Mouse (Mus musculus) limb, embryonic 10.5 days (tissue): ENCODE data around the gene Gabrb1. TPM values are rescaled to one million over a fixed set of nuclear protein-coding genes. Genes with fewer than 3 reads are reported as not detected.

ENCODE experiments used
- DNase-seq: peaks from one replicate; pipeline ENCODE4 v3.0.0-alpha.2; 2017; ENCODE audit warnings: low spot score
- H3K27ac ChIP-seq: fragments of 300-500 bp; sonication (generic); 2 replicates; pipeline ENCODE4 v1.5.1; 2016; ENCODE audit warnings: mild to moderate bottlenecking
- H3K27me3 ChIP-seq: fragments of 300-500 bp; sonication (generic); 2 replicates; pipeline ENCODE4 v1.6.1; 2016; ENCODE audit warnings: low read depth, mild to moderate bottlenecking; ENCODE audit not compliant: poor library complexity, severe bottlenecking
- H3K36me3 ChIP-seq: fragments of 300-500 bp; sonication (generic); 2 replicates; pipeline ENCODE4 v1.6.1; 2016; ENCODE audit warnings: mild to moderate bottlenecking, moderate library complexity
- H3K4me1 ChIP-seq: fragments of 300-500 bp; sonication (generic); 2 replicates; pipeline ENCODE4 v1.6.1; 2016
- H3K4me3 ChIP-seq: fragments of 300-500 bp; sonication (generic); 2 replicates; pipeline ENCODE4 v1.5.1; 2016; ENCODE audit warnings: mild to moderate bottlenecking, moderate library complexity
- H3K9me3 ChIP-seq: fragments of 300-500 bp; sonication (generic); replicated peaks from 2 replicates; pipeline ENCODE4 v1.6.1; 2016; ENCODE audit warnings: mild to moderate bottlenecking
- WGBS: fragments of 180-500 bp; shearing (Covaris S2); methylation state at CpG from one replicate; pipeline ENCODE4 v1.1.7; 2016; 5-methylcytosine and 5-hydroxymethylcytosine counted together
- polyA plus RNA-seq: library from polyadenylated mRNA; unstranded; fragments of >200 nt; fragmentation: Nextera tagmentation; extraction: Ambion mirVana; gene quantifications from 2 replicates; pipeline ENCODE4 v1.2.1, GENCODE M21; 2016

The Gabrb1 gene
- polyA plus RNA-seq, 1 experiment from 2014 or later = 0.01 TPM

GRCm38 (mm10) chr5:71914028-71914427 lies 256.1 kb downstream of the Gabrb1 start:
- Histone ChIP-seq H3K4me1 (no peaks in the 10 kb centered on the region), H3K27ac (no peak overlapping the region), H3K4me3 (no peak overlapping the region), H3K9me3 (no peaks in the 10 kb centered on the region), H3K27me3 (no peaks in the 10 kb centered on the region), H3K36me3 (no peaks in the 10 kb centered on the region)
- DNase-seq = no peak
- WGBS = 77% methylated on average over 1 of the region's 1 CpGs

GRCm38 (mm10) chr5:71915711-71916110 lies 257.8 kb downstream of the Gabrb1 start:
- no peaks in the 10 kb centered on the region for H3K36me3 ChIP-seq
- no peak for DNase-seq
- H3K4me3 ChIP-seq = no peak overlapping the region
- 90% methylated on average over 4 of the region's 4 CpGs for WGBS
- no peaks in the 10 kb centered on the region for H3K27me3 ChIP-seq
- no peak overlapping the region for H3K27ac ChIP-seq
- no peaks in the 10 kb centered on the region for H3K9me3 ChIP-seq
- H3K4me1 ChIP-seq = no peaks in the 10 kb centered on the region

GRCm38 (mm10) chr5:71917206-71917605 lies 259.3 kb downstream of the Gabrb1 start:
- no peaks in the 10 kb centered on the region for H3K9me3 ChIP-seq
- H3K4me1 ChIP-seq = no peaks in the 10 kb centered on the region
- no peak for DNase-seq
- H3K36me3 ChIP-seq = no peaks in the 10 kb centered on the region
- no peak overlapping the region for H3K27ac ChIP-seq
- H3K4me3 ChIP-seq = no peak overlapping the region
- H3K27me3 ChIP-seq = no peaks in the 10 kb centered on the region
- WGBS = 79% methylated on average over 4 of the region's 4 CpGs

DNA sequence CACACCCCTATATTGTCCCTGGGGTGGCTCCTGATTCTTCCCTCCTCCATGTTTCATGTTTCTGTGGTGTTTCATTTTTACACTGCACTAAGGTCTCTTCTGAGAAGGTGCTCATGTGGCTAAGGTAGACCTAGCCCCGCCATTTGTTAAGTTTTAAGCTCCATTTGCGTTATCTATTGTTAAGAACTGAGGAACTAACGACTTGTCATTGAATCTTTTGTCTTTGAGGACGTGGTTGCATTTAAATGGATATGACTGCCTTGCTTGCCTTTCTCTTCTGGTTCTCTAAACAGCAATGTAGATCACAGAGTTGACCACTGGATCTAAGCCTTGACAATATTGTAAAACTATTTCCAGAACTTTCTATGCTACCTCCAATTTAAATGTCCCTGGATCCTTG lies 265.7 kb downstream of the Gabrb1 start:
- H3K4me3 ChIP-seq = no peak overlapping the region
- no peak overlapping the region for H3K27ac ChIP-seq
- H3K4me1 ChIP-seq = no peaks in the 10 kb centered on the region
- H3K27me3 ChIP-seq = no peaks in the 10 kb centered on the region
- DNase-seq = no peak
- H3K36me3 ChIP-seq = no peaks in the 10 kb centered on the region
- WGBS = 78% methylated on average over 4 of the region's 4 CpGs
- no peaks in the 10 kb centered on the region for H3K9me3 ChIP-seq

- H3K27ac ChIP-seq = no peak overlapping the region
- no peak for DNase-seq
- 78% methylated on average over 5 of the region's 5 CpGs for WGBS
- H3K9me3 ChIP-seq = no peaks in the 10 kb centered on the region
- no peaks in the 10 kb centered on the region for H3K36me3 ChIP-seq
- H3K4me1 ChIP-seq = no peaks in the 10 kb centered on the region
- H3K27me3 ChIP-seq = no peaks in the 10 kb centered on the region
- no peak overlapping the region for H3K4me3 ChIP-seq
Observed at GRCm38 (mm10) chr5:71926336-71926735, 268.4 kb downstream of the Gabrb1 start.

GRCm38 (mm10) chr5:71930036-71930435 lies 272.1 kb downstream of the Gabrb1 start:
- Histone ChIP-seq H3K9me3 (no peaks in the 10 kb centered on the region), H3K27me3 (no peaks in the 10 kb centered on the region), H3K4me1 (no peaks in the 10 kb centered on the region), H3K36me3 (no peaks in the 10 kb centered on the region), H3K27ac (no peak overlapping the region), H3K4me3 (no peak overlapping the region)
- 89% methylated on average over 2 of the region's 2 CpGs for WGBS
- no peak for DNase-seq

DNA sequence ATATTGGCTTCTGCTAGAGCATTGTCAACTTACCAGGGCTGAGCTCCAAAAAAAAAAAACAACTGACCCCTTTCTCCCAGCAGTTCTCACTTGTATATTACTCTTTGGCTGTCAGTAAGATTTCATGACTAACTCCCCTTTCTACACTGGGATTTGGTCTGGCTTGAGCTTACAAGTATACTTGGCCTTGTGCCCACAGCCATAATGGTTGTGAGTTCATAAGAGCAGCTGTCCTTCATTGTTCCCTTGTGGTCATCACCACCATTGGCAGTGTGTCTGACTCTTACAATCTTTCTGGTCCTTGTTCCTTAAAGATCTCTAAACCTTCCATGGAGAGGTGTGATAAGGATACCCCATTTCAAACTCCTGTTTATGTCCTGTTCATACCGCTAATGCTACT lies 293.5 kb downstream of the Gabrb1 start:
- Histone ChIP-seq H3K36me3 (no peaks in the 10 kb centered on the region), H3K4me3 (no peak overlapping the region), H3K9me3 (no peaks in the 10 kb centered on the region), H3K4me1 (no peaks in the 10 kb centered on the region), H3K27ac (no peak overlapping the region), H3K27me3 (no peaks in the 10 kb centered on the region)
- 98% methylated on average over 1 of the region's 1 CpGs for WGBS
- DNase-seq = no peak

DNA sequence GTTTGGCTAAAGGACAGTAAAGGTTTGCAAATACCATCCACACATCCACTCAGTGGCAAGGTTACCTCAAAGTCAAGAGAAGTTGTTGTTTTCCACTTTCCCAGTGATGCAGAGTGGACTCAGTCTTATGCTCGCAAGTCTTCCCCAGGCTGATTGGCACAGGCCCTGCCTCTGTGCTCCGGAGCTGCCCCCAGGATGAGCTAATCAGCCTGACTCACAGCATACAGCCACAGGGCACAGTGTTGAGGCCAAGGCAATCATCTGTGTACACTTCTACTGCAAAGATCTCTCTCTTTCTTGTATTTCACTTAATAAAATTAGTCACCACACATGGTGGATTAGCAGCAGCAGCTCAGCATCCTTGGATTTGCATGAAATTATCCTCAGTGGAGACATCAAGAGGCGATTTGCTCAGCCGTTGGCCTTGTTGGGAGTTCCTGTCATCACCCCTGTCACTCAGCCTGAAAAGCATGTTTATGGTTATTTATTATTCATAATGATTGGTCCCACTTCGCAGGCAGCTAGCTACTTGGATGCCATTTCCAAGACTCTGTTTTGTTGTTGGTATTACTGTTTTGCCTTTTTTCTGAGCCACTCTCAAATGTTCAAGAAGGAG lies 297.3 kb downstream of the Gabrb1 start:
- no peaks in the 10 kb centered on the region for H3K9me3 ChIP-seq
- no peaks in the 10 kb centered on the region for H3K27me3 ChIP-seq
- no peak for DNase-seq
- 78% methylated on average over 5 of the region's 5 CpGs for WGBS
- H3K36me3 ChIP-seq = no peaks in the 10 kb centered on the region
- H3K27ac ChIP-seq = no peak overlapping the region
- H3K4me1 ChIP-seq = no peaks in the 10 kb centered on the region
- H3K4me3 ChIP-seq = no peak overlapping the region

- WGBS = 89% methylated on average over 4 of the region's 4 CpGs
- Histone ChIP-seq H3K4me1 (no peaks in the 10 kb centered on the region), H3K36me3 (no peaks in the 10 kb centered on the region), H3K9me3 (no peaks in the 10 kb centered on the region), H3K4me3 (no peak overlapping the region), H3K27me3 (no peaks in the 10 kb centered on the region), H3K27ac (no peak overlapping the region)
- DNase-seq = no peak
Observed at GRCm38 (mm10) chr5:71964876-71965432, 307.0 kb downstream of the Gabrb1 start.

GRCm38 (mm10) chr5:71965529-71965928 lies 307.6 kb downstream of the Gabrb1 start:
- Histone ChIP-seq H3K4me1 (no peaks in the 10 kb centered on the region), H3K27me3 (no peaks in the 10 kb centered on the region), H3K36me3 (no peaks in the 10 kb centered on the region), H3K4me3 (no peak overlapping the region), H3K9me3 (no peaks in the 10 kb centered on the region), H3K27ac (no peak overlapping the region)
- DNase-seq = no peak
- 73% methylated on average over 2 of the region's 2 CpGs for WGBS

DNA sequence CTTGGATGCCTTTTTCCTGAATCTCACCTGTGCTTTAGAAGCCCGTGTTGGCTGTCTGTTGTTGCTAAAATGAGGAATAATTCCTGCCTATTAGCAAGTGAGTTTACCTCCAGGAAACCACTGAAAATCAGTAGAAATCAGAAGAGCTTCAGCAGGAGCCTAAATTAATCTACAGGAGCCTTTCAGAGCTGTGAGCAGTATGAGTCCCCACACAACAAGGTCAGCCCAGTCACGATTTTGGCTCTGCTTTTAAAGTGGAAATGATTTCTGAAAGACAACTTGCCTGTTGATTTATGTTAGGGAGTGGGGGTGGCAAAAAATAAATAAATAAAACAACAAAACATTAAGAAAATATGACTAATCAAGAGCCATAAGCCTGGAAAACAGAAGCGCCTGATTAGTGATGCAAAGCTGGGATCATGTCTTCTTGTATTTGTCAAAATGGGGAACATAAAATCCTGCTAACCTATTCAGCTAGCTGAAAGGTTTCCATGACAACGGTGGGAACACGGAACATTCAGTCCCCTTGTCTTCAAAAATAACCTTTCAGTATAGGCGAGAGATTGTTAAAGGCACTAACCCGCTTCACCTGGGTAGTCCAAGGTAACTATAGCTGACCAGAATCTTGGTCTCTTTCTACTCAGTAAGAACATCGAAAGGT lies 312.4 kb downstream of the Gabrb1 start:
- H3K4me3 ChIP-seq = no peak overlapping the region
- WGBS = 90% methylated on average over 8 of the region's 8 CpGs
- no peaks in the 10 kb centered on the region for H3K9me3 ChIP-seq
- DNase-seq = no peak
- H3K36me3 ChIP-seq = no peaks in the 10 kb centered on the region
- H3K27ac ChIP-seq = no peak overlapping the region
- no peaks in the 10 kb centered on the region for H3K4me1 ChIP-seq
- no peaks in the 10 kb centered on the region for H3K27me3 ChIP-seq

- H3K27me3 ChIP-seq = no peaks in the 10 kb centered on the region
Observed at GRCm38 (mm10) chr5:71972831-71973230, 314.9 kb downstream of the Gabrb1 start.

GRCm38 (mm10) chr5:71976133-71976532 lies 318.2 kb downstream of the Gabrb1 start:
- no peak overlapping the region for H3K27ac ChIP-seq
- no peaks in the 10 kb centered on the region for H3K9me3 ChIP-seq
- H3K4me3 ChIP-seq = no peak overlapping the region
- no peaks in the 10 kb centered on the region for H3K27me3 ChIP-seq
- DNase-seq = no peak
- H3K4me1 ChIP-seq = no peaks in the 10 kb centered on the region
- 89% methylated on average over 4 of the region's 4 CpGs for WGBS
- no peaks in the 10 kb centered on the region for H3K36me3 ChIP-seq

More at GRCm38 (mm10) chr5:71972831-71973230, 314.9 kb downstream of the Gabrb1 start:
- WGBS = 90% methylated on average over 5 of the region's 5 CpGs
- no peak overlapping the region for H3K27ac ChIP-seq
- no peaks in the 10 kb centered on the region for H3K36me3 ChIP-seq
- no peak for DNase-seq
- H3K4me3 ChIP-seq = no peak overlapping the region
- H3K4me1 ChIP-seq = no peaks in the 10 kb centered on the region
- no peaks in the 10 kb centered on the region for H3K9me3 ChIP-seq
